Mouse (Mus musculus) intestine, embryonic 14.5 days (tissue): ENCODE data around the gene Whamm. TPM values are rescaled to one million over a fixed set of nuclear protein-coding genes. Genes with fewer than 3 reads are reported as not detected.

Experiments used
- ATAC-seq: fragments of 200-750 bp; cut with Nextera tagmentation; replicated peaks from 2 replicates; pipeline ENCODE4 v1.8.0; 2017; ENCODE audit warnings: low read depth, moderate number of reproducible peaks, moderate TSS enrichment, moderate library complexity; ENCODE audit not compliant: low FRiP score, low TSS enrichment
- DNase-seq: peaks from one replicate; pipeline ENCODE4 v3.0.0-alpha.2; 2018; ENCODE audit warnings: low spot score
- H3K27ac ChIP-seq: fragments of 300-500 bp; sonication (generic); 2 replicates; pipeline ENCODE4 v1.5.1; 2014; ENCODE audit warnings: low read depth, mild to moderate bottlenecking, control low read depth
- H3K27me3 ChIP-seq: fragments of 300-500 bp; sonication (generic); replicated peaks from 2 replicates; pipeline ENCODE4 v1.6.1; 2014; ENCODE audit warnings: low read length, control low read depth; ENCODE audit not compliant: control insufficient read depth, insufficient read depth
- H3K36me3 ChIP-seq: fragments of 300-500 bp; sonication (generic); 2 replicates; pipeline ENCODE4 v1.6.1; 2014; ENCODE audit warnings: low read length, control low read depth; ENCODE audit not compliant: control insufficient read depth, insufficient read depth
- H3K4me1 ChIP-seq: fragments of 300-500 bp; sonication (generic); replicated peaks from 2 replicates; pipeline ENCODE4 v1.6.1; 2014; ENCODE audit warnings: low read length, control low read depth, mixed read lengths; ENCODE audit not compliant: control insufficient read depth, insufficient read depth
- H3K4me2 ChIP-seq: fragments of 300-500 bp; sonication (generic); 2 replicates; pipeline ENCODE4 v1.6.1; 2014; ENCODE audit warnings: low read length
- H3K4me3 ChIP-seq: fragments of 300-500 bp; sonication (generic); 2 replicates; pipeline ENCODE4 v1.5.1; 2014; ENCODE audit warnings: low read depth, low read length, control low read depth, mixed read lengths
- H3K9ac ChIP-seq: fragments of 300-500 bp; sonication (generic); 2 replicates; pipeline ENCODE4 v1.6.1; 2014; ENCODE audit warnings: mild to moderate bottlenecking, low read length
- H3K9me3 ChIP-seq: fragments of 300-500 bp; sonication (generic); 2 replicates; pipeline ENCODE4 v1.6.1; 2016; ENCODE audit warnings: low read length, control low read depth; ENCODE audit not compliant: control insufficient read depth
- WGBS: fragments of 180-500 bp; shearing (Covaris S2); extraction: QIAGEN DNeasy Blood & Tissue Kit; methylation state at CpG from one replicate; pipeline ENCODE4 v1.1.7; 2014; 5-methylcytosine and 5-hydroxymethylcytosine counted together
- polyA plus RNA-seq: library from polyadenylated mRNA; unstranded; fragments of >200 nt; fragmentation: Nextera tagmentation; extraction: Ambion mirVana; gene quantifications from 2 replicates; pipeline ENCODE4 v1.2.1, GENCODE M21; 2014

Gene Whamm
- polyA plus RNA-seq, 1 experiment from 2014 or later, result 7.3 TPM

GRCm38 (mm10) chr7:81575606-81576005, 4.5 kb downstream of the Whamm start:
- H3K4me3 ChIP-seq, result no peak overlapping the region
- 95% methylated on average over 10 of the region's 10 CpGs for WGBS
- DNase-seq, result no peak
- H3K4me2 ChIP-seq, result no peak overlapping the region
- peaks cover 5% of the 10 kb centered on the region; the same call in 1 of the 2 replicates for H3K4me1 ChIP-seq
- H3K27me3 ChIP-seq, result no peaks in the 10 kb centered on the region
- ATAC-seq, result no peak
- H3K9ac ChIP-seq, result no peak overlapping the region
- no peaks in the 10 kb centered on the region for H3K9me3 ChIP-seq
- no peak overlapping the region for H3K27ac ChIP-seq
- H3K36me3 ChIP-seq, result peaks cover 22% of the 10 kb centered on the region

DNA sequence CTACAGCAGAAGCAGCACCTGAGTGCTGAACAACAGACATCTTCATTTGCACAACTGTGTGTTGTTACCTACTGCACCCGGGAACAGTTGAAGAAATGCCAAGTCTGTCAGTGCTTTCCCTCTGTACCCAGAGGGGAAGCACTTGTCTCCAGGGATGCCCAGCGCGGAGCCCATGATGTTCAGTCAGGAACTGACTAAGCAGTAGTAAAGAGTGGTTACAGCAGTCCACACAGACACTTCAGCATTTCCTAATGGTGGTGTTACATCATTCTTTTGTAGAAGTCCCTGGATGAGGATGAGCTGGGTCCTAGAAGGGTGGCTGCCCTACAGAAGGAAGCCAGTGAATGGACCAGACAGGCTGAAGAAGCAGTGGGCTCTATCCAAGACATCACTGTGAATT, 6.8 kb downstream of the Whamm start:
- no peak overlapping the region for H3K4me3 ChIP-seq
- no peak for ATAC-seq
- H3K36me3 ChIP-seq, result peaks cover 22% of the 10 kb centered on the region
- H3K9ac ChIP-seq, result no peak overlapping the region
- H3K27me3 ChIP-seq, result no peaks in the 10 kb centered on the region
- 93% methylated on average over 3 of the region's 3 CpGs for WGBS
- H3K4me2 ChIP-seq, result no peak overlapping the region
- H3K27ac ChIP-seq, result no peak overlapping the region
- no peaks in the 10 kb centered on the region for H3K9me3 ChIP-seq
- DNase-seq, result no peak
- H3K4me1 ChIP-seq, result peaks cover under 1% of the 10 kb centered on the region; the same call in 1 of the 2 replicates

DNA sequence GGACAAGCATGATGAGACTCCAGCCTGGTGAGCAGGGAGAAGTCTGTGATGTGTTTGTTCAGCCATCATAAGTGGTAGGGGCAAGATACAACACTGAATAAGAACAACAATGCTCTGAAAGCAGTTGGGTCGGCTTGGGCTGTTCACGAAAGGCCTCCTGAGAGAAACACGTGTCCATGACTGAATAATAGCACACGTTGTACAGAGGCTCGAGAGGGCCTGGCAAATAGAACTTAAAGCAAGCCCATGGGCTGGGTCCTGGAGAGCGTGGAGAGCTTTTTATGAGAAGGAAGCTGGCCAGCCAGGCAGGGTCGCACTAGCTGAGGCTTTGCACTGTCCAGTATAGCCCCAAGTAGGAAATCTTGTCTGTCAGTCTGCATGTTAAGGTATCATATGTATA, 7.3 kb downstream of the Whamm start:
- no peaks in the 10 kb centered on the region for H3K27me3 ChIP-seq
- DNase-seq (no peak), ATAC-seq (no peak)
- H3K9ac ChIP-seq, result no peak overlapping the region
- H3K27ac ChIP-seq, result no peak overlapping the region
- H3K4me1 ChIP-seq, result no peaks in the 10 kb centered on the region
- peaks cover 22% of the 10 kb centered on the region for H3K36me3 ChIP-seq
- no peak overlapping the region for H3K4me3 ChIP-seq
- H3K4me2 ChIP-seq, result no peak overlapping the region
- no peaks in the 10 kb centered on the region for H3K9me3 ChIP-seq
- WGBS, result 92% methylated on average over 7 of the region's 7 CpGs

- DNase-seq (no peak), ATAC-seq (no peak)
- H3K4me3 ChIP-seq, result no peak overlapping the region
- 96% methylated on average over 5 of the region's 5 CpGs for WGBS
- H3K9ac ChIP-seq, result no peak overlapping the region
- no peak overlapping the region for H3K27ac ChIP-seq
- H3K27me3 ChIP-seq, result no peaks in the 10 kb centered on the region
- H3K4me1 ChIP-seq, result no peaks in the 10 kb centered on the region
- H3K9me3 ChIP-seq, result no peaks in the 10 kb centered on the region
- no peak overlapping the region for H3K4me2 ChIP-seq
- H3K36me3 ChIP-seq, result peaks cover 22% of the 10 kb centered on the region
Observed at GRCm38 (mm10) chr7:81579312-81579711, 8.2 kb downstream of the Whamm start.

DNA sequence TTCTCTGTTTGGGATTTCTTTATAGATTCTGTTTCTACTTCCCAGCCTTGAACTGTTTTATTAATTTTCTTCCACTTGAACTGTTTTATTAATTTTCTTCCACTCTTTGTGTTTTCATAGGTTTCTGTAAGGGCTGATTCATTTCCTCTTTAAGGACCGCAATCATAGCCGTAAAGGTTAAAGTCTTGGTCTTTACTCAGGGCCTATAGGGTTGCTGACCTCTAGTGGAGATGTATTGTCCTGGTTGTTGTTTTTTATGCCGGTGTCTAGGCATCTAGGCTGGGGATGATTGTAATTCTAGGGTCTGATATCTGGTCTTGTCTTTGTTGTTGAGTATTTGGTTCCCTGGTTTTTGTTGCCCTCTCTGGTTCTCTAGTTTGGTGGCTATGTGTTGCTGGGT, 12.4 kb downstream of the Whamm start:
- no peak overlapping the region for H3K4me2 ChIP-seq
- no peak overlapping the region for H3K9ac ChIP-seq
- no peak overlapping the region for H3K4me3 ChIP-seq
- H3K9me3 ChIP-seq, result 0 out of 2 replicates have a peak, but pooled peaks cover 4% of the 10 kb centered on the region
- H3K4me1 ChIP-seq, result no peaks in the 10 kb centered on the region
- no peak overlapping the region for H3K27ac ChIP-seq
- no peaks in the 10 kb centered on the region for H3K27me3 ChIP-seq
- 71% methylated on average over 3 of the region's 3 CpGs for WGBS
- ATAC-seq (no peak), DNase-seq (no peak)
- H3K36me3 ChIP-seq, result peaks cover 29% of the 10 kb centered on the region

GRCm38 (mm10) chr7:81585326-81585725, 14.3 kb downstream of the Whamm start:
- Histone ChIP-seq H3K36me3 (peaks cover 28% of the 10 kb centered on the region), H3K4me3 (no peak overlapping the region), H3K9ac (no peak overlapping the region), H3K27me3 (no peaks in the 10 kb centered on the region), H3K4me2 (no peak overlapping the region), H3K4me1 (no peaks in the 10 kb centered on the region), H3K9me3 (0 out of 2 replicates have a peak, but pooled peaks cover 4% of the 10 kb centered on the region), H3K27ac (no peak overlapping the region)
- DNase-seq, result no peak
- ATAC-seq, result no peak
- WGBS, result 87% methylated on average over 7 of the region's 7 CpGs

DNA sequence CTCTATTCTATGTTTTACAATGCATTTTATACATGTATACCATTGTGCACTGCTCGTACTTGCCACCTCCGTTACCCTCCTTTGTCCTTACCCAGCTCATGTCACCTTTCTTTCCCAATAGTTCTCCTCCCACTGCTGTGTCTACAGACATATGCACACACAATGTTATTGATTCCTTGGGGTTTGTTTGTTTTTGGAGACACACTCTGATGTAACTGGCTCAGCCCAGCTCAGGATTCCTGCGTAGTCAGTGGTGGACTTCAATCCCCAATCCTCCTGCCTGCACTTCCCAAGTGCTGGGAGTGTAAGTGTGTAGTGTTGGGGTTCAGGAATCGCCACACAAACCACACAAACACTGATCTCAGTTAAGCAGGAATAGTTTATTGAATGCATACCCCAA, 16.2 kb downstream of the Whamm start:
- Histone ChIP-seq H3K4me2 (no peak overlapping the region), H3K36me3 (peaks cover 39% of the 10 kb centered on the region), H3K4me3 (no peak overlapping the region), H3K9me3 (0 out of 2 replicates have a peak, but pooled peaks cover 4% of the 10 kb centered on the region), H3K4me1 (no peaks in the 10 kb centered on the region), H3K9ac (no peak overlapping the region), H3K27ac (no peak overlapping the region), H3K27me3 (no peaks in the 10 kb centered on the region)
- 84% methylated on average over 4 of the region's 4 CpGs for WGBS
- ATAC-seq (no peak), DNase-seq (no peak)

DNA sequence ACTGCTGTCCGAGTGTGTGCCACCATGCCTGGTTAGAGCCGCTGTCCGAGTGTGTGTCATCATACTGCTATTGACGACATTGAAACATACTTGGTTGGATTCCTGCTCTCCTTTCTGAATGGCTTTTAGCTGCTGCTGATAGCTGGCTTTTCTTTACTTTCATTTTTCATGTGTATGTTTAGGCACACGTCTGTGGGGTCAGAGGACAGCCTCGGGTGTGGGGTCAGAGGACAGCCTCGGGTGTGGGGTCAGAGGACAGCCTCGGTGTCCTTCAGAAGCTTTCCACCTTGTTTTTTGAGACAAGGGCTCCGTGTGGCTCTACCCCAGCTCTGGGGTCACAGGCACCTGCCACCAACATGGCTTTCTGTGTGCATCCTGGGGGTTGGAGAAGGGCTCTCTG, 21.6 kb downstream of the Whamm start:
- WGBS, result 80% methylated on average over 9 of the region's 9 CpGs
- Histone ChIP-seq H3K36me3 (peaks cover 55% of the 10 kb centered on the region), H3K9ac (no peak overlapping the region), H3K4me2 (no peak overlapping the region), H3K4me1 (no peaks in the 10 kb centered on the region), H3K9me3 (no peaks in the 10 kb centered on the region), H3K27ac (no peak overlapping the region), H3K4me3 (no peak overlapping the region), H3K27me3 (no peaks in the 10 kb centered on the region)
- ATAC-seq, result no peak
- no peak for DNase-seq

DNA sequence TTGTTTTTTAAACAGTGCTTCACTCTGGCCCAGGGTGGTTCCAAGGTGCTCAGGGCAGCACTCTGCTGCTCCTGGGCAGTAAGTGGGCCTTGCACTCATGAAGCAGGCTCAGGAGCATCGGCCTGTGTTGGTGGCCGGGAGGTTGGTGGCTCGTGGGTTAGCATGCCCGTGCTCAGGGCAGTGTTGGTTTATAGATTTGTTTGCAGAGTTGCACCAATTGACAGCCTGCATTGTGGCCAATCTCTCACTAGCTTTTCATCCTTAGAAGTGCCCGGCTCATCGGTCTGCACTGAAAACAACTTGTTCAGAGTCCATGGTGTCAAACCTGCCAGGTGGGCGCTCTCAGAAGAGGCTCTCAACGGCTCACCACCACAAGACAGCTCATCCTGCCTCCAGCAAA, 22.3 kb downstream of the Whamm start:
- Histone ChIP-seq H3K36me3 (peaks cover 62% of the 10 kb centered on the region), H3K4me1 (no peaks in the 10 kb centered on the region), H3K4me2 (no peak overlapping the region), H3K27ac (no peak overlapping the region), H3K4me3 (no peak overlapping the region), H3K9me3 (no peaks in the 10 kb centered on the region), H3K9ac (no peak overlapping the region), H3K27me3 (no peaks in the 10 kb centered on the region)
- no peak for DNase-seq
- 86% methylated on average over 8 of the region's 8 CpGs for WGBS
- no peak for ATAC-seq
